In the genomic region with DNA sequence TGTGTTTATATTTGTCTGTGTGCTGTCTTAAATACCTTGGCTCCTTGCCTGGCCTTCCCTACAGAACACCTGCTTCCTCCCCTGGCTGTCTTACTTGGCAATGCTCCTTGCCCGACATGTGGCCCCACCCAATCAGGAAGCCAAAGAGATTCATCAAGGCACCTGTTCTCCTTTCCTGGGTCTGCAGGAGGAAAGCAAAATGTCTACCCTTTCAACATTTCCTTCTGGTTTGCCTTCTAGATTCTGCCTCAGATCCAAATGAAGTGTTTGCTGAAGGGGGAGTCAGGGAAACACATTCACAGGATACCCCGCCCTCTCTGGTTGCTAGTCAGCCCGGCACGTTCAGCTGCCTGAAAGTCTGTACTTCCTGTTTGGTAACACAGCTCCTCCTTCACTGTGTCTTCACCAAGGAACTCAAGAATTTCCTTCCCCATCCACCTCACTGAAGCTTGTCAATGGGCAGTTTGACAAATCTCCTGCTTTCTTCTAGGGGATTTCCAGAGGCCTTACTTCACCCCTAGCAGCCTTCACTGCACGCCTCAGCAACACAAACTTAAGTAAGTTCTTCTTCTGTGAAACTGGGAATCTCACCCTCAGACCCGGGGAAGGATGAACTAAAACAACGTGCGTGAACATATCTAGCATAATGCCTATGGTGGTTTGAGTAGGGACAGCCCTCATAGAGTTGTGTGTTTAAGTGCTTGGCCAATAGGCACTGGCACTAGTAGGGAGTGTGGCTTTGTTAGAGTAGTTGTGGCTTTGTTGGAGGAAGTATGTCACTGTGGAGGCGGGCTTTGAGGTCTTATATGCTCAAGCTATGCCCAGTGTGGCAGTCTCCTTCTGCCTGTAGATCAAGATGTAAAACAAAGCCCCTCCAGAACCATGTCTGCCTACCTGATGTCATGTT, we compare ENCODE assay signal across 8 mouse cellular contexts. TPM values are rescaled to one million over a fixed set of nuclear protein-coding genes. Genes with fewer than 3 reads are reported as not detected.
DNase-seq lines count a peak whose midpoint lies in the region; ATAC-seq and TF ChIP-seq lines count a peak whose summit lies in the region.

No protein-coding gene starts in this region.

- H3K9me3 ChIP-seq in heart, embryonic 12.5 days (replicated peaks) = no peaks in the 10 kb centered on the region; the same call in 1 of the 2 replicates
- H3K9me3 ChIP-seq in liver, embryonic 16.5 days (replicated peaks; ENCODE audit: control insufficient read depth, low read length) = no peaks in the 10 kb centered on the region
- H3K9me3 ChIP-seq in stomach, embryonic 14.5 days (ENCODE audit: control insufficient read depth, low read depth, low read length) = no peaks in the 10 kb centered on the region

- WGBS in heart, embryonic 12.5 days = 71% methylated on average over 9 of the region's 9 CpGs
- WGBS in bone marrow, adult 2 months = 28% methylated on average over 9 of the region's 9 CpGs
- WGBS in liver, embryonic 16.5 days (ENCODE audit: insufficient replicate concordance) = 51% methylated on average over 9 of the region's 9 CpGs
- 73% methylated on average over 9 of the region's 9 CpGs for WGBS in stomach, embryonic 14.5 days

- no peak overlapping the region for H3K27ac ChIP-seq in heart, embryonic 12.5 days (ENCODE audit: poor library complexity, severe bottlenecking)
- peak overlapping the region; percentile 83 for H3K27ac ChIP-seq in bone marrow, adult 2 months (ENCODE audit: control insufficient read depth, insufficient read depth, low read depth, low read length, poor library complexity)
- peak overlapping the region; percentile 74 for H3K27ac ChIP-seq in liver, embryonic 16.5 days (ENCODE audit: low read length)
- H3K27ac ChIP-seq in stomach, embryonic 14.5 days (ENCODE audit: low read length) = peak overlapping the region; percentile 56; the same call in 1 of the 2 replicates

- H3K4me1 ChIP-seq in heart, embryonic 12.5 days (replicated peaks) = no peaks in the 10 kb centered on the region
- peaks cover 17% of the 10 kb centered on the region for H3K4me1 ChIP-seq in bone marrow, adult 2 months (ENCODE audit: control insufficient read depth, insufficient read depth, low read length)
- H3K4me1 ChIP-seq in liver, embryonic 16.5 days (ENCODE audit: control insufficient read depth, low read depth, low read length) = no peaks in the 10 kb centered on the region; the same call in 1 of the 2 replicates
- H3K4me1 ChIP-seq in stomach, embryonic 14.5 days (ENCODE audit: control insufficient read depth, insufficient read depth, low read length) = no peaks in the 10 kb centered on the region

- TF ChIP-seq CTCF in bone marrow, adult 2 months (IDR thresholded peaks at IDR 0.05; ENCODE audit: control insufficient read depth, insufficient read depth, low read length) = no peak; the same call in 1 of the 2 replicates

- H3K36me3 ChIP-seq in heart, embryonic 12.5 days = no peaks in the 10 kb centered on the region
- no peaks in the 10 kb centered on the region for H3K36me3 ChIP-seq in liver, embryonic 16.5 days (ENCODE audit: control insufficient read depth, insufficient read depth)
- H3K36me3 ChIP-seq in stomach, embryonic 14.5 days (ENCODE audit: control insufficient read depth, insufficient read depth, low read length) = no peaks in the 10 kb centered on the region

- DNase-seq in heart, adult 11 months = peak; percentile 98
- peak; percentile 56 to 61 for DNase-seq in heart, postnatal 10 days
- no peak for DNase-seq in embryo, embryonic 9.5 days (ENCODE audit: extremely low spot score)
- no peak for DNase-seq in embryo, embryonic 11 days

- no peak overlapping the region for H3K4me3 ChIP-seq in heart, embryonic 12.5 days
- peak overlapping the region; percentile 46 for H3K4me3 ChIP-seq in bone marrow, adult 2 months (replicated peaks; ENCODE audit: control insufficient read depth, low read depth, low read length)
- H3K4me3 ChIP-seq in liver, embryonic 16.5 days (ENCODE audit: low read depth, low read length) = no peak overlapping the region
- no peak overlapping the region for H3K4me3 ChIP-seq in stomach, embryonic 14.5 days (ENCODE audit: low read depth, low read length)

- TF ChIP-seq POLR2A in bone marrow, adult 2 months (IDR thresholded peaks at IDR 0.05; ENCODE audit: borderline replicate concordance, control insufficient read depth, low read depth, low read length) = no peak

- no peak overlapping the region for H3K9ac ChIP-seq in heart, embryonic 12.5 days
- H3K9ac ChIP-seq in liver, embryonic 16.5 days (ENCODE audit: low read depth, low read length) = no peak overlapping the region
- no peak overlapping the region for H3K9ac ChIP-seq in stomach, embryonic 14.5 days (replicated peaks; ENCODE audit: low read depth, low read length)

- no peak for ATAC-seq in heart, embryonic 12.5 days (ENCODE audit: insufficient number of reproducible peaks, low FRiP score)
- peak; percentile 64 for ATAC-seq in liver, embryonic 16.5 days (ENCODE audit: low read depth)
- ATAC-seq in stomach, embryonic 14.5 days (ENCODE audit: insufficient number of reproducible peaks, insufficient read depth, low FRiP score, low read depth) = no peak

- H3K4me2 ChIP-seq in heart, embryonic 12.5 days = no peak overlapping the region
- H3K4me2 ChIP-seq in liver, embryonic 16.5 days (ENCODE audit: low read depth, low read length) = no peak overlapping the region
- H3K4me2 ChIP-seq in stomach, embryonic 14.5 days (replicated peaks; ENCODE audit: low read depth, low read length) = no peak overlapping the region

- H3K27me3 ChIP-seq in heart, embryonic 12.5 days (replicated peaks) = no peaks in the 10 kb centered on the region
- H3K27me3 ChIP-seq in liver, embryonic 16.5 days (ENCODE audit: control insufficient read depth, insufficient read depth, low read depth, low read length) = no peaks in the 10 kb centered on the region
- H3K27me3 ChIP-seq in stomach, embryonic 14.5 days (ENCODE audit: control insufficient read depth, insufficient read depth, low read length) = no peaks in the 10 kb centered on the region

- intact Hi-C loops in heart, postnatal 10 days (cut with DNase I) = loop anchor here (5.0 to 10.0 kb wide), 2 partner anchors 223 to 425 kb away; partner anchors contain the start of genes Cemip, Mesd and Tlnrd1

RNA-seq across cellular contexts. Expression of gene Stard5, which starts 27.7 kb away (rescaled TPM):
- 35.1 and 35.4 TPM in 2 replicates for polyA plus RNA-seq in heart, embryonic 12.5 days (2016; fragmentation: Nextera tagmentation; extraction: Ambion mirVana)
- 6.4 and 9.0 TPM in 2 replicates for polyA plus RNA-seq in bone marrow, adult 2 months (2011; ENCODE audit: insufficient read depth, insufficient read length, low replicate concordance, missing spikeins)
- total RNA-seq in heart, postnatal 10 days (2021) = 10 to 100 TPM; 19.5 to 22.9 TPM
- 19.2 and 25.3 TPM in 2 replicates for polyA plus RNA-seq in liver, embryonic 16.5 days (2015; fragmentation: Nextera tagmentation; extraction: Ambion mirVana)
- polyA plus RNA-seq in stomach, embryonic 14.5 days (2014; fragmentation: Nextera tagmentation; extraction: Ambion mirVana) = 21.5 and 23.5 TPM in 2 replicates

Comparison
In these comparisons a context has a peak if more than half of its experiments do, and no peak if none do; other contexts are left out.
1. DNase-seq: peak in heart, adult 11 months (single experiment) and heart, postnatal 10 days (2 of 2); none in embryo, embryonic 9.5 days (single experiment) and embryo, embryonic 11 days (single experiment).